Comparison of ENCODE assay signal across 51 mouse cellular contexts in genomic region chr9:19769701-19770100, GRCm38 (mm10). TPM values are rescaled to one million over a fixed set of nuclear protein-coding genes. Genes with fewer than 3 reads are reported as not detected.
"Had no signal": no experiment of that assay in that cellular context is flagged by ENCODE, and none has a peak within 500 bp of the region (broad histone marks: within the 10 kb centered on the region; RNA-seq: fewer than 3 reads in every experiment).

No protein-coding gene starts in this region.

- H3K27me3 ChIP-seq: heart, embryonic 13.5 days; heart, embryonic 15.5 days; hindbrain, embryonic 12.5 days; hindbrain, embryonic 13.5 days; hindbrain, embryonic 15.5 days; intestine, embryonic 15.5 days; kidney, embryonic 15.5 days had no signal

- DNase-seq: heart, postnatal 10 days; heart, postnatal 14 days; heart, postnatal 36 days; heart, postnatal 4 days; kidney, adult 11 months; kidney, adult 18-20 months; kidney, adult 2 months; kidney, adult 8-10 months; kidney, adult 9 months; kidney, postnatal 10 days; kidney, postnatal 14 days; kidney, postnatal 25 days; kidney, postnatal 36 days; kidney, postnatal 4 days; layer of hippocampus, adult 9-11 months; layer of hippocampus, postnatal 36 days had no signal

- H3K36me3 ChIP-seq: heart, embryonic 10.5 days; heart, embryonic 13.5 days; heart, embryonic 15.5 days; hindbrain, embryonic 10.5 days; hindbrain, embryonic 12.5 days; hindbrain, embryonic 13.5 days; hindbrain, embryonic 15.5 days; intestine, embryonic 15.5 days; kidney, embryonic 15.5 days had no signal

- H3K9me3 ChIP-seq: hindbrain, embryonic 15.5 days; intestine, embryonic 15.5 days had no signal

- H3K9ac ChIP-seq: heart, embryonic 13.5 days; heart, embryonic 15.5 days; hindbrain, embryonic 12.5 days; hindbrain, embryonic 13.5 days; hindbrain, embryonic 14.5 days; hindbrain, embryonic 15.5 days; intestine, embryonic 15.5 days; kidney, embryonic 15.5 days had no signal

- H3K27ac ChIP-seq: heart, embryonic 10.5 days; heart, embryonic 13.5 days; heart, embryonic 15.5 days; hindbrain, embryonic 10.5 days; hindbrain, embryonic 12.5 days; hindbrain, embryonic 13.5 days; hindbrain, embryonic 14.5 days; hindbrain, embryonic 15.5 days; hindbrain, postnatal 0 days; intestine, embryonic 15.5 days; kidney, embryonic 15.5 days; kidney, postnatal 0 days; layer of hippocampus, adult 2 months; left cerebral cortex, adult 2 months had no signal

- ATAC-seq: hindbrain, embryonic 16.5 days; hindbrain, postnatal 0 days; inflammation-experienced regulatory T-cells, adult 6 months; intestine, embryonic 15.5 days; intestine, embryonic 16.5 days; intestine, postnatal 0 days had no signal

- H3K4me1 ChIP-seq: heart, embryonic 10.5 days; heart, embryonic 13.5 days; heart, embryonic 15.5 days; hindbrain, embryonic 10.5 days; hindbrain, embryonic 12.5 days; hindbrain, embryonic 13.5 days; hindbrain, embryonic 15.5 days; intestine, embryonic 15.5 days; kidney, embryonic 15.5 days had no signal

- H3K4me2 ChIP-seq: heart, embryonic 11.5 days; heart, embryonic 13.5 days; heart, embryonic 15.5 days; hindbrain, embryonic 12.5 days; hindbrain, embryonic 13.5 days; hindbrain, embryonic 14.5 days; hindbrain, embryonic 15.5 days; intestine, embryonic 15.5 days; kidney, embryonic 15.5 days had no signal

- H3K4me3 ChIP-seq: heart, embryonic 10.5 days; heart, embryonic 13.5 days; heart, embryonic 15.5 days; hindbrain, embryonic 10.5 days; hindbrain, embryonic 12.5 days; hindbrain, embryonic 13.5 days; hindbrain, embryonic 15.5 days; intestine, embryonic 15.5 days; kidney, embryonic 15.5 days; layer of hippocampus, adult 2 months; left cerebral cortex, adult 2 months had no signal

RNA-seq across cellular contexts. Expression of gene Olfr58, which starts 10.4 kb away (rescaled TPM):
- total RNA-seq: heart, postnatal 10 days; heart, postnatal 14 days; heart, postnatal 25 days; heart, postnatal 36 days; heart, postnatal 4 days; hematopoietic stem cell, adult 5-6 weeks; hindbrain, postnatal 0 days; layer of hippocampus, adult 18-20 months; layer of hippocampus, adult 2 months; layer of hippocampus, adult 8-10 months; layer of hippocampus, postnatal 10 days; layer of hippocampus, postnatal 14 days; layer of hippocampus, postnatal 25 days; layer of hippocampus, postnatal 36 days; left cerebral cortex, adult 18-20 months; left cerebral cortex, adult 2 months had no signal
- polyA plus RNA-seq: heart, embryonic 10.5 days; heart, embryonic 11.5 days; heart, embryonic 13.5 days; heart, embryonic 14.5 days; heart, embryonic 15.5 days; heart, embryonic 16.5 days; heart, postnatal 0 days; hindbrain, embryonic 10.5 days; hindbrain, embryonic 11.5 days; hindbrain, embryonic 12.5 days; hindbrain, embryonic 13.5 days; hindbrain, embryonic 14.5 days; hindbrain, embryonic 15.5 days; hindbrain, embryonic 16.5 days; hindbrain, postnatal 0 days; inflammation-experienced regulatory T-cells, adult 6 months; intestine, embryonic 14.5 days; intestine, embryonic 15.5 days; intestine, embryonic 16.5 days; intestine, postnatal 0 days; kidney, adult 2 months; kidney, embryonic 14.5 days; kidney, embryonic 15.5 days; kidney, embryonic 16.5 days; kidney, postnatal 0 days; large intestine, adult 2 months had no signal

RNA-seq across cellular contexts. Expression of gene Olfr859, which starts 35.0 kb away (rescaled TPM):
- total RNA-seq: heart, postnatal 10 days; heart, postnatal 14 days; heart, postnatal 25 days; heart, postnatal 36 days; heart, postnatal 4 days; hematopoietic stem cell, adult 5-6 weeks; hindbrain, postnatal 0 days; layer of hippocampus, adult 18-20 months; layer of hippocampus, adult 2 months; layer of hippocampus, adult 8-10 months; layer of hippocampus, postnatal 10 days; layer of hippocampus, postnatal 14 days; layer of hippocampus, postnatal 25 days; layer of hippocampus, postnatal 36 days; left cerebral cortex, adult 18-20 months; left cerebral cortex, adult 2 months had no signal
- polyA plus RNA-seq: heart, embryonic 10.5 days; heart, embryonic 11.5 days; heart, embryonic 13.5 days; heart, embryonic 14.5 days; heart, embryonic 15.5 days; heart, embryonic 16.5 days; heart, postnatal 0 days; hindbrain, embryonic 10.5 days; hindbrain, embryonic 11.5 days; hindbrain, embryonic 12.5 days; hindbrain, embryonic 13.5 days; hindbrain, embryonic 14.5 days; hindbrain, embryonic 15.5 days; hindbrain, embryonic 16.5 days; hindbrain, postnatal 0 days; inflammation-experienced regulatory T-cells, adult 6 months; intestine, embryonic 14.5 days; intestine, embryonic 15.5 days; intestine, embryonic 16.5 days; intestine, postnatal 0 days; kidney, adult 2 months; kidney, embryonic 14.5 days; kidney, embryonic 15.5 days; kidney, embryonic 16.5 days; kidney, postnatal 0 days; large intestine, adult 2 months had no signal
